Mouse (Mus musculus): Measurements from ENCODE around the gene Pgpep1l. TPM values are rescaled to one million over a fixed set of nuclear protein-coding genes. Genes with fewer than 3 reads are reported as not detected.
"Not testable (repeated sequence)": the region's sequence is repeated elsewhere in the genome, so short reads cannot be mapped to it uniquely, and the experiment has no call there.

The Pgpep1l gene
- polyA plus RNA-seq, 1 experiment from 2014 or later: not detected

DNA sequence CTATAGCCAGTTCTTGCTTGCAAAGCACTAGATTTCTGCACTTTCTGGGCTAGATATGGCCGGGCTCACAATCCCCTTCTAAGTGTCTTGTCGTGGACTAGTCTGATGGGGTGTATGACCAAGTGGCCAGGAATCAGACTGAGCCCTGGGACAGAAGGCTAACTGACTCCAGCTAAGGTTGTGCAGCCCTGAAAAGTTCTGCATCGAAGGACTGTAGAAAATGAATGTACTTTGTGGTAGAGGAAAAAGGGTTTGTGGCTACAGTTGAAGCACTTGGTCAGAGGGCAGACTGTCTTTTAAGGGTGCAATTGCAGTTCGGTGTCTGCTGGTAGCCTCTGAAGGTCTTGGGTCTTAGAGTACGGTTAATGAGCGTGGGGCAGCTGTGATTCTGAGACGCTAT, 15.4 kb upstream of the Pgpep1l start:
- Histone ChIP-seq H3K27ac (no peak overlapping the region), H3K27me3 (ENCODE audit: insufficient read depth, poor library complexity, severe bottlenecking) (peaks cover 35% of the 10 kb centered on the region), H3K4me1 (replicated peaks) (peaks cover 23% of the 10 kb centered on the region), H3K36me3 (no peaks in the 10 kb centered on the region), H3K4me3 (no peak overlapping the region), H3K9me3 (no peaks in the 10 kb centered on the region)
- 91% methylated on average over 7 of the region's 7 CpGs for WGBS
- no peak for DNase-seq (ENCODE audit: low spot score)

DNA sequence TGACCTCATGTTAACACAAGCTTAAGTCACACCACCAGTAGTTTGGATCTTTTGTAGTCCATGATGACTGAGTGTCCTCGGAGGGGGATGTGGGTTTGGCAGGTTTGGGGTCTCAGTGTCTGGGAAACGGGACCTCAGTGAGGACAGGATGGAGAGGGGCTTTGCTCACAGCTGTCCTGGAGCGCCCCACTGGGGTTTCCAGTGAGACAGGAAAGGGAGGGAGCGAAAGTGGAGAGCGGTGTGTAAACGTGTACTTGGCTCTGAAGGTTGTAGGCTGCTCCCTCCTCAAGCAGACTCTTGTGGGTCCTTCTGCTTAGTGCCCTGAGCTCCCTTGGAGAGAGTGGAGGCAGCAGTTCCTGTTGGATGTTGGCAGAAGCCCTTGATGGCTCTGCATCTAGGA, 14.9 kb upstream of the Pgpep1l start:
- peaks cover 38% of the 10 kb centered on the region for H3K27me3 ChIP-seq (ENCODE audit: insufficient read depth, poor library complexity, severe bottlenecking)
- DNase-seq (ENCODE audit: low spot score): no peak
- H3K4me1 ChIP-seq (replicated peaks): peaks cover 23% of the 10 kb centered on the region
- 72% methylated on average over 6 of the region's 6 CpGs for WGBS
- H3K36me3 ChIP-seq: no peaks in the 10 kb centered on the region
- H3K27ac ChIP-seq: no peak overlapping the region
- H3K4me3 ChIP-seq: no peak overlapping the region
- no peaks in the 10 kb centered on the region for H3K9me3 ChIP-seq

DNA sequence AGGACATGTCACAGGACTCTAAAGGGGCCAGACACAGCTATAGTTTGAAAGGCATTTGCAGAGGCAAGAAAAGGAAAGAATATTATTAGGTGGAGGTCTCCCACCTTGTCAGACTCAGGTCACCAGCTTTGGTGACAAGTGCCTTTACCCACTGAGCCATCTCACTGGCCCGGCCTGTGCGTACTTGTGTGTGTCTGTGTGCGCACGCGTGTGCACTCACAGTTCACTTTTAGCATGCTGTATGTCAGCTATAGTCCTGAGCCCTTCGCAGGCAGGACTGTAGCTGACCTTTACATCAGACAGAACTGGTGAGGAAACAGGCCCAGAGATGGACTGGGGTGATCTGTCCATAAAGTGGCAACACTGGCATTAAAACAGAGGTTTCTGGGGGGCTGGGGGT, 14.4 kb upstream of the Pgpep1l start:
- H3K27me3 ChIP-seq (ENCODE audit: insufficient read depth, poor library complexity, severe bottlenecking): peaks cover 38% of the 10 kb centered on the region
- WGBS: 97% methylated on average over 6 of the region's 6 CpGs
- no peak overlapping the region for H3K4me3 ChIP-seq
- no peak overlapping the region for H3K27ac ChIP-seq
- H3K4me1 ChIP-seq (replicated peaks): peaks cover 23% of the 10 kb centered on the region
- DNase-seq (ENCODE audit: low spot score): no peak
- no peaks in the 10 kb centered on the region for H3K36me3 ChIP-seq
- H3K9me3 ChIP-seq: no peaks in the 10 kb centered on the region

DNA sequence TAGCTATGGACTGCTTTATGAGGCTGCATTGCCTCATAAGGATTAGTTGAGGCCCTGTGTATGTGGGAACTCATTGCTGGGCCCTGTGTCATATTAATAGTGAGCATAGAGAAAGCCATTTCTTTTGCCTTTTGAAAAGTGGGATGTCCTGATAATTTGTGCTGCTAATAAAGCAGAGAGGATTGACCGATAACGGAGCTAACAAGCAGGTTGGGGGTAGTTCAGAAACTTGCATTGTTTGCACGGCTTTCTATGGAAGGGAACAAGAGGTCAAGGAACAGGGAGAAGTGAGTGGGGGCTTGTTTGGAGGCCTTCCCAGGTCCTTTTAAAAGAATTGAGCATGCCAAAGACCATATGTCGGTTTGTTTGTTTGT, 13.9 kb upstream of the Pgpep1l start:
- Histone ChIP-seq H3K4me3 (no peak overlapping the region), H3K9me3 (no peaks in the 10 kb centered on the region), H3K4me1 (replicated peaks) (peaks cover 23% of the 10 kb centered on the region), H3K36me3 (no peaks in the 10 kb centered on the region), H3K27me3 (ENCODE audit: insufficient read depth, poor library complexity, severe bottlenecking) (peaks cover 38% of the 10 kb centered on the region), H3K27ac (no peak overlapping the region)
- DNase-seq (ENCODE audit: low spot score): no peak
- 53% methylated on average over 4 of the region's 4 CpGs for WGBS

DNA sequence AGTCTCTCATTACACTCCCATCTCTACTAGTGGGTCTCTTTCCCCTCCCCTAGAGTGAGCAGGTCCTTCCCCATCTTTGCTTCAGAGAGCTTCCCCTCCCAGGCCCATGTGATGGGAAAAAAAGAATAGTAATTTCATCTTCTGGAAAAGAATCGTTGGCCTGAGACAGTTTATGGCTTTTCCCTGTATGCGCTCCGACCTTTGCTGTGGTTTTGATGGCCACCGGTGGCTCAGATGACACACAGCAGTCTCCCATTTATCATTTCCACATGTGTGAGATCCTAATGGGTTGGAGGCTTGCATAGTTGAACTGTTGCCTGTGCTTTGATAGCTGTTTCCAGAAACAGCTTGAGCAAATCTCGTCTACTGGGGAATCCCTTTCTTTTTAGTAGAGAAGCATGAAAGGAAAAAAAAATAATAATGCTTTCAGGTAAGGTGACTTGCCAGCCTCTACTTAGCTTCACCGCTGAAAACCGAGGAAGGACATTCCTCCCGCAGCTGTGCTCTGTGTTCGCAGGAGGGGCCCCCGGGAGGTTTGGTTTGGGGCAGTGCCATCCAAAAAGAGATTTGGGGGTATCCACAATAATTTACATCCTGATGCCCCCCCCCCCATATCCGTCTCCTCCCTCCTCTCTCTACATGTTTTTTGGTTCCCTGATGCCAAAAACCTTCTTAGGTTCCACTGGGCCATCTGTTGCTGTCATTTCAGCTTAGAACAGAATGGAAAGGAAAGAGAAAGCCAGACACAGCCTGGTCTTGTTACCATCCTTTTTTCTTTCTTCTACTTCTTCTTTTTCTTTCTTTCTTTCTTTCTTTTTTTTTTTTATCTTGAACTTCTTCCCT, 13.2 kb upstream of the Pgpep1l start:
- Histone ChIP-seq H3K9me3 (no peaks in the 10 kb centered on the region), H3K27ac (no peak overlapping the region), H3K27me3 (ENCODE audit: insufficient read depth, poor library complexity, severe bottlenecking) (peaks cover 38% of the 10 kb centered on the region), H3K4me3 (no peak overlapping the region), H3K4me1 (replicated peaks) (peaks cover 23% of the 10 kb centered on the region), H3K36me3 (no peaks in the 10 kb centered on the region)
- WGBS: 36% methylated on average over 11 of the region's 11 CpGs
- DNase-seq (ENCODE audit: low spot score): peak; percentile 47

DNA sequence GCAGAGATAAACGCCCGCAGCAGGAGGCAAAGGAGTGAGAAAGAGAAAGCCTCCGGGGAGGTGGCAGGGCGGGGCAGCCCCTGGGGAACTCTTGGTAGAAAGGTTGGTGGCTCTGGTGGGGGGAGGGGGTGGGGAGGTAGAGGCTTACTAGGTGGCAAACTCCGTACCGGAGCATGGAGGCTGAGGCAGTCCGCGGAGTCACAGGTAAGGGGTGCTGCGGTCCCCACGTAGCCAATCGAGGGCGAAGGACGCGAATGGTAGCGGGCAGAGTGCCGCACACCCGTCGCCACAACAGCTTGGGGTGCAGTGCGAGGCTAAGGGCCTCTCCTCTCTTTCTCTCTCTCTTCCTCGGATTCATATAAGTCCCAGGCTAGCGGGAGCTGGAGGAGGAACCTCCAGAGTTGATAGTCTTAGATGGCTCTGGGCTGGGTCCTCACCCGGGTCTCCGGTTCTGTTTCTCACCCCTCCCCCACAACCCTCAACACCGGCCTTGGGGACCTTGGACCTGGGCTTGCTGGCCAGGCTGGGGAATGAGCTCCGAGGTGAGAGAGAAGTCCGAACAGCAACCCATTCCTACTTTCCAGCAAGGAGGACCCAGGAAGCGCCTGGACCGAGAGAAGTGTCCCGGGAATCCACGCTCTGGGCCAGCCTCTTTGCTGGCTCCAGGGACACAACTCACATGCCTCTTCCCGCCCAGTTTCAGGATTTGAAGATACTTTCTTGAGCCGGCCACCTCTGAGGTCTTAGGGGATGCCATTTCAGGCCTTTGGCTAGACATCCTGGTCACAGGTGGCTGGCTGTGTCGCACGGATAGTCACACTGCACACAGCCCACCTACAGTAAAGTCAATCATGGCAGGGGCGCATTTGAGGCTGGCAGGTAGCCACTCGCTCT, 12.1 kb upstream of the Pgpep1l start:
- peak overlapping the region; percentile 64 for H3K27ac ChIP-seq
- peak; percentile 40 for DNase-seq (ENCODE audit: low spot score)
- peaks cover 23% of the 10 kb centered on the region for H3K4me1 ChIP-seq (replicated peaks)
- H3K4me3 ChIP-seq: peak overlapping the region; percentile 52
- H3K9me3 ChIP-seq: no peaks in the 10 kb centered on the region
- 3% methylated on average over 36 of the region's 36 CpGs for WGBS
- H3K36me3 ChIP-seq: no peaks in the 10 kb centered on the region
- H3K27me3 ChIP-seq (ENCODE audit: insufficient read depth, poor library complexity, severe bottlenecking): peaks cover 38% of the 10 kb centered on the region

DNA sequence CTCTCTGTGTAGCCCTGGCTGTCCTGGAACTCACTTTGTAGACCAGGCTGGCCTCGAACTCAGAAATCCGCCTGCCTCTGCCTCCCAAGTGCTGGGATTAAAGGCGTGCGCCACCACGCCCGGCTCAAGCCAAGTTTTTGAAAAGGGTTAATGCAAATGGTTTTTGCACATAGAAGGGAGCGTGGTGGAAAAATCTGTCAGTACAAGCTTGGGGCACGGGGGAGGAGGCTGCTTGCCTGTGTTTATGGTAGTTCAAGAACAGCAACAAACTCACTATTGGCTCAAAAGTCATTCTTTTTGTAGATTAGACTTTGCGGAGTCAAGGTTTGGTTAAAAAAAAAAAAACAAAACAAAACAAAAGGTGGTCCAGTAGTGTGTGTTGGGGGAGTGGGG, 11.4 kb upstream of the Pgpep1l start:
- Histone ChIP-seq H3K4me1 (replicated peaks) (peaks cover 23% of the 10 kb centered on the region), H3K27ac (peak overlapping the region; percentile 64; the same call in 1 of the 2 replicates), H3K27me3 (ENCODE audit: insufficient read depth, poor library complexity, severe bottlenecking) (peaks cover 38% of the 10 kb centered on the region), H3K4me3 (peak overlapping the region; percentile 52)
- H3K36me3 ChIP-seq; H3K9me3 ChIP-seq; DNase-seq (ENCODE audit: low spot score): not testable (repeated sequence)
- 49% methylated on average over 9 of the region's 9 CpGs for WGBS

DNA sequence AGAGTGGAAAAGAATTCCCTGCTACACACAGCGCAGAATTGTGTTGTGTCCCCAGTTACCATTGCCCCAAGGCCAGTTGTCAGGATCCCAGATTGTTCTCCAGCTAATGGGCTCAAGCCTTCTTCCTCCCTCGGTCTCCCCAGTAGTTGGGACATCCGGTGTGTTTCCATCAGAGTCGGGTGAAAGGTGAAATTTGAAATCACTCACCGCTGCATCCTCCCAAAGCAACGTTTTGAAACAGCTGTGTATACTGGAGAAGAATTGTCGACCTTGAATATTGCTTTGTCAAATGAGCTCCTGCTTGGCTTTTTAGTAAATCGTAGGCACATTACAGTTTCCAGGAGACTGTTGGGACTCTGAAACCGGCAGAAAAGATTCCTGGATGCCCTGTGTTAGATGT, 10.9 kb upstream of the Pgpep1l start:
- WGBS: 72% methylated on average over 9 of the region's 9 CpGs
- Histone ChIP-seq H3K27me3 (ENCODE audit: insufficient read depth, poor library complexity, severe bottlenecking) (peaks cover 38% of the 10 kb centered on the region), H3K4me1 (replicated peaks) (peaks cover 23% of the 10 kb centered on the region), H3K9me3 (no peaks in the 10 kb centered on the region), H3K27ac (no peak overlapping the region), H3K36me3 (no peaks in the 10 kb centered on the region), H3K4me3 (no peak overlapping the region)
- DNase-seq (ENCODE audit: low spot score): no peak

DNA sequence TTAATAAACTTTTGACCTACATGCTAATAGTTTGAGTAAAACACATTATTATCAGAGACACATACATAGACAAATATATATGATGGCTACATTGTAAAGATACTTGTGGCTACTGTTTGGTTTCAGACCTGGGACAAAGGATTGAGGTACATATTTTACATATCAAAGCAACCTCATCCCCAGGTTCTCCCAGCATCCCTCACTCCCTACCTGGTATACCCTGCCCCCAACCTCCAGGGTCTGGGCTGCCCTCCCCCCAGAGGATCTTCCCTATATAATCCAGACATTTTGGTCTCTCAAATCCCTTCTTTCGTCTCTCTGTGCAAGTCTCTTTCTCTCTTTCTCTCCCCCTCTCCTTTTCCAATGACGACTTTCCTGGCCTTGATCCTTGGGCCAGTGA, 10.2 kb upstream of the Pgpep1l start:
- WGBS: 73% methylated on average over 2 of the region's 2 CpGs
- H3K4me3 ChIP-seq: no peak overlapping the region
- H3K27ac ChIP-seq: no peak overlapping the region
- H3K27me3 ChIP-seq (ENCODE audit: insufficient read depth, poor library complexity, severe bottlenecking): peaks cover 38% of the 10 kb centered on the region
- no peaks in the 10 kb centered on the region for H3K9me3 ChIP-seq
- H3K36me3 ChIP-seq: no peaks in the 10 kb centered on the region
- DNase-seq (ENCODE audit: low spot score): no peak
- peaks cover 23% of the 10 kb centered on the region for H3K4me1 ChIP-seq (replicated peaks)

DNA sequence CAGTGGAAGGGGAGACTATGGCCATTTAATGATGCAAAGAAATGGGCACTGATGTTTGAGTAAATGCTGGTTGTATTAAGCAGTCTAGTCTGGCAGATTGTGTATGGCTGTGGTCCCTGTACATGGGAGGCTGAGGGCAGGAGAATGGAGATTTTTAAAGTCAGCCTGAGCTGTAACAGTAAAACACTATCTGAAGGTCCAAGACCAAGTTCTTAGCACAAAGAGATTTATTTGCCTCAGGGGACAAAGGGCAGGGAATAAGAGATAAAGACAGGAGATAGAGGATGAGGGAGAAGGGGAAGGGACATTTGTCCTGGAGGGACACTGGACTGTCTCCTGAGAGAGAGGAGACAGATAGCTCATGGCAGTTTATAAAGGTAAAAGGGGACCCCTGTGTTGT, 9.5 kb upstream of the Pgpep1l start, which contains the start of gene Fam169b:
Gene Fam169b (plus strand): TSS at position 325 of the 400 bp plus-strand sequence.
- Histone ChIP-seq H3K9me3 (no peaks in the 10 kb centered on the region), H3K27ac (no peak within 1 kb of the TSS), H3K4me3 (no peak within 1 kb of the TSS), H3K27me3 (ENCODE audit: insufficient read depth, poor library complexity, severe bottlenecking) (peaks cover 38% of the 10 kb centered on the region), H3K4me1 (replicated peaks) (peaks cover 19% of the 10 kb centered on the region), H3K36me3 (no peaks in the 10 kb centered on the region)
- no peak for DNase-seq (ENCODE audit: low spot score)

DNA sequence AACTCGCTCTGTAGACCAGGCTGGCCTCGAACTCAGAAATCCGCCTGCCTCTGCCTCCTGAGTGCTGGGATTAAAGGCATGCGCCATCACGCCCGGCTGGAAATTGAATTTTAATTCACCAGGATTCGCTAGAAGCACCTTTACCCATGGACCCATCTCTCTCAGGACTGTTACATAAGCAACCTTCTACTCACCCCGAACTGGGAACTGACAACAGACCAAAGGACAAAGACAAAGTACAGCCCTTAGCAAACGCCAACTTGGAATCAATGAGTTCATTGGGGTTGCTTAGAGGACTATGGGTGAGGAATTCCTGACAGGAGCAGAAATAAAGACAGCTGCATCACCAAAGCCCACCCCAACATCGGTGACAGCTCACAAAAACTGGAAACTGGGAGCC, 8.6 kb upstream of the Pgpep1l start:
- no peaks in the 10 kb centered on the region for H3K9me3 ChIP-seq
- H3K27me3 ChIP-seq (ENCODE audit: insufficient read depth, poor library complexity, severe bottlenecking): peaks cover 33% of the 10 kb centered on the region
- no peak overlapping the region for H3K27ac ChIP-seq
- WGBS: 87% methylated on average over 10 of the region's 10 CpGs
- H3K4me3 ChIP-seq: no peak overlapping the region
- peaks cover 19% of the 10 kb centered on the region for H3K4me1 ChIP-seq (replicated peaks)
- no peak for DNase-seq (ENCODE audit: low spot score)
- no peaks in the 10 kb centered on the region for H3K36me3 ChIP-seq

DNA sequence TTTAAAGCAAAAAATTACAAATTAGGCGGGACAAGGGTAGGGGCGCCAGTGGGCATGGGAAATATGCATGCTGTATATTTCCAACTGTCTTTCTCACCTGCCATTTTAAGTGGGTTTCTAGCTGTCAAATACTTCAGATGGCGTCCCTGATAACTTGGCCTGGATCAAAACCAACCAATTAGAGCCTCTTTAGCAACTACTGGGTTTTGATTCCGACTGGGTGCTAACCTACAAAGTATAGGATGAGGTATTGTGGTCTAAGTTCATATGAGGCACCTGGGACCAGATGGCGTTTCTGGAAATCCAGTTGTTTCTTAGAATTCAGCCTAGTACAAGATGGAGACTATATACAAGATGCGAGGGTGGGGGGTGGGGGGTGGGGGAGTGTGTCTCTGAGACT, 7.8 kb upstream of the Pgpep1l start:
- no peak for DNase-seq (ENCODE audit: low spot score)
- 88% methylated on average over 6 of the region's 6 CpGs for WGBS

DNA sequence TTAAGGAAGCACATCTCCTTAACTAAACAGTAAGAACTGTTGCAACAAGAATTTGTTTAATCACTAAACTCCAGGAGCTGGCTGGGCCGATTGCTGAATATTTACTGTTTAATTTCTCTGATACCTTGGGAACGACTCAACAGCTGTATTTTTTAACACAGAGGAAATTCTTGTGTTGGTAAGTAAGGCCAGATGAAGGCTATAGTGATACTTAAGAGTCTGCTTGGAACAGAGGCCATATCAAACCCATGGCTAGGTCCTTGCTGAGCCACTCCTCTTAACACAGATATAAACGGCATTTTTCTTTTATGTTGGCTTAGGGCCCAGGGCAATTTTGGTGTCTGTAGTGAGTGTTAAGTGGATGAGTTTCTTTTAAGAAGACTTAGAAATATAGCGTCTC, 6.5 kb upstream of the Pgpep1l start:
- DNase-seq (ENCODE audit: low spot score): no peak
- Histone ChIP-seq H3K4me3 (no peak overlapping the region), H3K27me3 (ENCODE audit: insufficient read depth, poor library complexity, severe bottlenecking) (peaks cover 19% of the 10 kb centered on the region), H3K4me1 (replicated peaks) (peaks cover 8% of the 10 kb centered on the region), H3K9me3 (no peaks in the 10 kb centered on the region), H3K36me3 (no peaks in the 10 kb centered on the region), H3K27ac (no peak overlapping the region)
- WGBS: 84% methylated on average over 4 of the region's 4 CpGs

More for the DNA sequence above, 7.8 kb upstream of the Pgpep1l start:
- no peak overlapping the region for H3K27ac ChIP-seq
- H3K27me3 ChIP-seq (ENCODE audit: insufficient read depth, poor library complexity, severe bottlenecking): peaks cover 25% of the 10 kb centered on the region
- no peaks in the 10 kb centered on the region for H3K9me3 ChIP-seq
- H3K4me3 ChIP-seq: no peak overlapping the region
- no peaks in the 10 kb centered on the region for H3K36me3 ChIP-seq
- H3K4me1 ChIP-seq (replicated peaks): peaks cover 16% of the 10 kb centered on the region
